Mouse (Mus musculus) CH12.LX (cell line): ENCODE results near the gene Aptx. TPM values are rescaled to one million over a fixed set of nuclear protein-coding genes. Genes with fewer than 3 reads are reported as not detected.

ENCODE experiments used
- DNase-seq: peaks from one replicate; pipeline ENCODE4 v3.0.0-alpha.2; 2013; ENCODE audit errors: extremely low read depth
- H3K27ac ChIP-seq: 2 replicates; pipeline ENCODE4 v1.5.1; 2012; ENCODE audit warnings: low read depth, mild to moderate bottlenecking, control low read depth, moderate library complexity; ENCODE audit not compliant: insufficient read depth
- H3K27me3 ChIP-seq: replicated peaks from 2 replicates; pipeline ENCODE3; 2012; ENCODE audit warnings: inconsistent platforms
- H3K36me3 ChIP-seq, 2 experiments: replicated peaks in 1 of 2; 2 replicates each; pipeline versions ENCODE3 to v1.6.1; 2012; ENCODE audit warnings: inconsistent platforms in 1 of 2, low read length in 1 of 2, mild to moderate bottlenecking in 1 of 2, mixed read lengths in 1 of 2, moderate library complexity in 1 of 2; ENCODE audit not compliant: control insufficient read depth in 1 of 2, insufficient read depth in 1 of 2
- H3K4me1 ChIP-seq, 2 experiments: 2 replicates each; pipeline ENCODE4 v1.6.1; 2012; ENCODE audit warnings: inconsistent platforms in 1 of 2, moderate library complexity in 1 of 2; ENCODE audit not compliant: insufficient read depth in 2 of 2, control insufficient read depth in 1 of 2
- H3K4me2 ChIP-seq: 2 replicates; pipeline ENCODE4 v1.6.1; 2012; ENCODE audit warnings: low read depth, mild to moderate bottlenecking, control low read depth; ENCODE audit not compliant: poor library complexity, insufficient read depth, severe bottlenecking
- H3K4me3 ChIP-seq, 3 experiments: fragments of 150-350 bp in 1 of 3; sonication (generic) in 1 of 3; replicated peaks in 1 of 3; 2 replicates each; pipeline versions ENCODE3 to v1.5.1; 2011 to 2012; ENCODE audit warnings: low read depth in 2 of 3, low read length in 2 of 3, mild to moderate bottlenecking in 2 of 3, moderate library complexity in 2 of 3, control low read depth in 1 of 3, improper control_type of control experiment in 1 of 3, inconsistent platforms in 1 of 3, mixed read lengths in 1 of 3; ENCODE audit not compliant: poor library complexity in 1 of 3
- H3K79me2 ChIP-seq: replicated peaks from 2 replicates; pipeline ENCODE4 v1.6.1; 2012; ENCODE audit warnings: mild to moderate bottlenecking, moderate library complexity; ENCODE audit not compliant: control insufficient read depth, poor library complexity, insufficient read depth, severe bottlenecking; ENCODE audit errors: extremely low read depth
- H3K9ac ChIP-seq: 2 replicates; pipeline ENCODE4 v1.6.1; 2012; ENCODE audit warnings: low read depth, mild to moderate bottlenecking, control low read depth, moderate library complexity; ENCODE audit not compliant: insufficient read depth
- H3K9me3 ChIP-seq: replicated peaks from 2 replicates; pipeline ENCODE3; 2012; ENCODE audit warnings: low read length, inconsistent platforms, mixed read lengths
- CTCF ChIP-seq, 2 experiments: IDR thresholded peaks in 1 of 2; conservative IDR thresholded peaks in 1 of 2; 2 replicates each; pipeline ENCODE4 v1.5.1; 2011 to 2012; ENCODE audit warnings: low read depth in 2 of 2, low read length in 2 of 2, improper control_type of control experiment in 1 of 2, inconsistent platforms in 1 of 2, mild to moderate bottlenecking in 1 of 2, moderate library complexity in 1 of 2
- ELF1 ChIP-seq: IDR thresholded peaks from 2 replicates; pipeline ENCODE4 v1.6.1; 2014; ENCODE audit warnings: low read depth, mild to moderate bottlenecking, inconsistent platforms, low read length, improper control_type of control experiment
- GABPA ChIP-seq: IDR thresholded peaks from 2 replicates; pipeline ENCODE4 v1.6.1; 2012; ENCODE audit warnings: low read depth, low read length, improper control_type of control experiment, inconsistent platforms; ENCODE audit not compliant: insufficient replicate concordance
- IRF4 ChIP-seq: IDR thresholded peaks from 2 replicates; pipeline ENCODE4 v1.6.1; 2014; ENCODE audit warnings: low read depth, mild to moderate bottlenecking, inconsistent platforms, low read length, improper control_type of control experiment
- JUN ChIP-seq: IDR thresholded peaks from 2 replicates; pipeline ENCODE4 v1.6.1; 2011; ENCODE audit warnings: low read depth, mild to moderate bottlenecking, low read length, improper control_type of control experiment, moderate library complexity; ENCODE audit not compliant: insufficient read depth
- MAZ ChIP-seq: IDR thresholded peaks from 2 replicates; pipeline ENCODE4 v1.6.1; 2012; ENCODE audit warnings: low read depth, mild to moderate bottlenecking, inconsistent platforms, low read length, improper control_type of control experiment, moderate library complexity
- MXI1 ChIP-seq: IDR thresholded peaks from 2 replicates; pipeline ENCODE4 v1.6.1; 2011; ENCODE audit warnings: mild to moderate bottlenecking, low read depth, low read length, improper control_type of control experiment
- PAX5 ChIP-seq: IDR thresholded peaks from 2 replicates; pipeline ENCODE4 v1.6.1; 2012; ENCODE audit warnings: low read length, inconsistent platforms, mixed read lengths
- POLR2AphosphoS2 ChIP-seq: IDR thresholded peaks from 2 replicates; pipeline ENCODE4 v1.6.1; 2011; ENCODE audit warnings: low read depth, low read length, improper control_type of control experiment
- RAD21 ChIP-seq: IDR thresholded peaks from 2 replicates; pipeline ENCODE4 v1.6.1; 2011; ENCODE audit warnings: low read depth, mild to moderate bottlenecking, low read length, improper control_type of control experiment, moderate library complexity
- SMC3 ChIP-seq: IDR thresholded peaks from 2 replicates; pipeline ENCODE4 v1.6.1; 2011; ENCODE audit warnings: low read depth, low read length, improper control_type of control experiment
- ZNF384 ChIP-seq: IDR thresholded peaks from 2 replicates; pipeline ENCODE4 v1.6.1; 2012; ENCODE audit warnings: low read depth, low read length, improper control_type of control experiment, inconsistent platforms
- dilution Hi-C: fragments of 300-500 bp; cut with MboI; formaldehyde crosslinking; loops from 2 replicates; pipeline ENCODE4 v1.14.3; 2020; ENCODE audit warnings: low sequenced_read_pairs; ENCODE audit not compliant: extremely low pct_unique_long_range_greater_than_20kb, extremely low pct_ligation_motif_present
- in situ Hi-C: fragments of 300-500 bp; cut with MboI; formaldehyde crosslinking; loops from 3 replicates; pipeline ENCODE4 v1.14.3; 2019; ENCODE audit warnings: low sequenced_read_pairs, low pct_ligation_motif_present, low pct_unique_long_range_greater_than_20kb, mixed read lengths
- polyA plus RNA-seq: library from polyadenylated mRNA; unstranded; fragments of >175 nt; gene quantifications from 2 replicates; pipeline ENCODE4 v1.2.1, GENCODE M21; 2012; ENCODE audit warnings: low read depth; ENCODE audit not compliant: insufficient read length
- total RNA-seq, 2 experiments: library from RNA; depleted of rRNA; stranded (reverse); fragments of 300-350 nt in 1 of 2; fragments of >200 nt in 1 of 2; gene quantifications; 2 replicates each; pipeline ENCODE4 v1.2.3; 2012 to 2014

Aptx gene
- total and polyA plus RNA-seq, 3 experiments, result 15.1 to 20.2 (median 16.6) TPM

DNA sequence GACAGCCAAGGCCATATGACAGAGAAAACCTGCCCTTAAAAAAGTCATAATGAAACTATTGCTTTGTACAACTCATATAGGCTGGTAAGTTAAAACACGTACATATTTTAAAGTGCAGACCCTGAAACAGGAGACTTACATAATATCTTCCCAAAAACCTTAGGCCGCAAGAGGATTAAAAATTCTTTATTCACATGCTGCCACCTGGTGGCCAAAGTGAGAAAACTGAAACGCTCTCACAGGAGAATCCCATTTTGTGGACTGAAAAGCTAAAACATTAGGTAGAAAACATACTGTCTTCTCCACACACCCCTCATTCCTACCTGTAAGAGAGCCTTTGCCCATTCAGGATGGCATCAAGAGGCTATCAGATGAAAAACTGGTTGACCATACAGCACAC is 21.1 kb downstream of the Aptx start:
- Histone ChIP-seq H3K4me1 (peaks cover 11 to 14% of the 10 kb centered on the region in 2 experiments), H3K4me3 (no peak overlapping the region), H3K27me3 (no peaks in the 10 kb centered on the region), H3K9me3 (no peaks in the 10 kb centered on the region), H3K36me3 (peaks cover 16 to 31% of the 10 kb centered on the region in 2 experiments), H3K4me2 (peak overlapping the region; percentile 38; the same call in 1 of the 2 replicates), H3K9ac (0 out of 2 replicates have a peak overlapping the region, but pooled peaks have one; percentile 11), H3K79me2 (no peaks in the 10 kb centered on the region), H3K27ac (peak overlapping the region; percentile 72)
- in situ Hi-C loops (loop anchor here (25.0 kb wide), 1 partner anchor 545 kb away; the partner anchor contains the start of gene Aco1), dilution Hi-C loops (no loop called here)
- peak; percentile 54 for DNase-seq
- TF ChIP-seq PAX5 (no peak), JUN (0 out of 2 replicates have a peak, but pooled peaks have one; percentile 3), IRF4 (peak; percentile 34; the same call in 1 of the 2 replicates), POLR2AphosphoS2 (no peak), CTCF (conservative IDR thresholded peaks at IDR 0.05 in 1 of 2, IDR thresholded peaks at IDR 0.05 in 1 of 2; ENCODE audit: low read depth in 2 of 2, low read length in 2 of 2) (peak; percentile 59 to 75), SMC3 (peak; percentile 49), MXI1 (no peak), RAD21 (peak; percentile 59)

DNA sequence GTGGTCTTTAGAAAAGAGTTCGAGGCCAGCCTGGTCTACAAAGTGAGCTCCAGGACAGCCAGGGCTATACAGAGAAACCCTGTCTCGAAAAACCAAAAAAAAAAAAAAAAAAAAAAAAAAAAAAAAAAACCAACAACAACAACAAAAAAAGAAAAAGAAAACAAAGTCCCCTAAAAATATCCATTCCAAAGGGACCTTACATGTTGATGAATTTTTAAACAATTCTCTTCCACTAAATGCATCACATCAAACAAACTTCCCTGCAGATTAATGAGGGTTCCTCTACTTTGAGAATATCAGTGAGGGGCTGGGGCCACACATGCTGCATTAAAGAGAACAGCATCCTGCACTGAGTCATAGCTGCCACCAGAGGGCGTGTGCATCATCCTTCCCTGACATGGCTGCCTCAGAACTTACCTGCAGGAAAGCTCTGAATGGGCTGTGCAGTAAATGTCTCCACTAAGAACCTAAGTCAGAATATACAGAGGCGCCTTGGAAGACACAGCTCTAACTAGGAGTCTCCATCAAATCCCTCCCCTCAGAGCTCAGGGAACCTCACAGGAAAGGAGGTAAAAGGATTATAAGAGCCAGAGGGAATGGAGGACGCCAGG is 22.6 kb downstream of the Aptx start:
- dilution Hi-C loops, result no loop called here
- in situ Hi-C loops, result loop anchor here (25.0 kb wide), 1 partner anchor 543 kb away; the partner anchor contains the start of gene Aco1
- no peaks in the 10 kb centered on the region for H3K9me3 ChIP-seq
- H3K4me3 ChIP-seq, result no peak overlapping the region
- DNase-seq, result peak; percentile 77
- H3K4me1 ChIP-seq, result peaks cover 11 to 14% of the 10 kb centered on the region in 2 experiments
- H3K79me2 ChIP-seq, result no peaks in the 10 kb centered on the region
- no peak overlapping the region for H3K9ac ChIP-seq
- H3K4me2 ChIP-seq, result no peak overlapping the region
- peaks cover under 1 to 18% of the 10 kb centered on the region in 2 experiments for H3K36me3 ChIP-seq
- no peak overlapping the region for H3K27ac ChIP-seq
- H3K27me3 ChIP-seq, result no peaks in the 10 kb centered on the region
- TF ChIP-seq SMC3 (peak; percentile 47), MAZ (no peak), ELF1 (no peak), GABPA (no peak), ZNF384 (peak; percentile 73), RAD21 (peak; percentile 34), CTCF (conservative IDR thresholded peaks at IDR 0.05 in 1 of 2, IDR thresholded peaks at IDR 0.05 in 1 of 2; ENCODE audit: low read depth in 2 of 2, low read length in 2 of 2) (peak; percentile 73 to 80), POLR2AphosphoS2 (no peak)
